Mouse (Mus musculus) gastrocnemius, adult 8-10 months (tissue): ENCODE measurements around the gene Irak3. TPM values are rescaled to one million over a fixed set of nuclear protein-coding genes. Genes with fewer than 3 reads are reported as not detected.

Source experiments
- DNase-seq, 2 experiments: peaks; one replicate each; pipeline ENCODE4 v3.0.0; 2022; ENCODE audit warnings: low spot score in 2 of 2
- total RNA-seq, 4 experiments: library from RNA; stranded (reverse); gene quantifications; 2 replicates each; pipeline ENCODE4 v1.2.4; 2022

The Irak3 gene
- total RNA-seq, 4 experiments from 2014 or later: 1.1 to 2.8 (median 1.7) TPM

- no peak for DNase-seq
These were observed 104.4 kb downstream of the Irak3 start for GRCm38 (mm10) chr10:120097564-120097963.

GRCm38 (mm10) chr10:120095716-120096115 is 106.2 kb downstream of the Irak3 start:
- DNase-seq: no peak

- DNase-seq: no peak
These were observed 106.8 kb downstream of the Irak3 start for GRCm38 (mm10) chr10:120095136-120095535.

GRCm38 (mm10) chr10:120092548-120092947 is 109.4 kb downstream of the Irak3 start:
- DNase-seq: no peak

Other genes with a start within 250 kb of the Irak3 start
- gene Helb, start 89.1 kb downstream of the Irak3 start, total RNA-seq: 1 to 10 TPM; 4.7 to 5.1 (median 5.0) TPM
- 10 to 100 TPM; 71.9 to 82.5 (median 78.6) TPM for gene Tmbim4, start 540 bp downstream of the Irak3 start, total RNA-seq
- 10 to 100 TPM in 3 of 4 experiments, 1 to 10 TPM in 1; 9.5 to 15.0 (median 12.4) TPM for gene Llph, start 24.9 kb upstream of the Irak3 start, total RNA-seq